Mouse (Mus musculus) testis, postnatal 14 days (tissue): ENCODE results near the gene Cfap69.
"Not testable (repeated sequence)": the region's sequence is repeated elsewhere in the genome, so short reads cannot be mapped to it uniquely, and the experiment has no call there.

Experiments used
- DNase-seq: peaks from one replicate; pipeline ENCODE4 v3.0.0; 2021; ENCODE audit warnings: low spot score

Gene Cfap69

GRCm38 (mm10) chr5:5663655-5664370 is at the start of gene Cfap69:
TSS of gene Cfap69 (minus strand) at chr5:5664239.
- DNase-seq, result peak; percentile 87

- no peak for DNase-seq
These were observed 47.0 kb upstream of the Cfap69 start for GRCm38 (mm10) chr5:5711032-5711431.

DNA sequence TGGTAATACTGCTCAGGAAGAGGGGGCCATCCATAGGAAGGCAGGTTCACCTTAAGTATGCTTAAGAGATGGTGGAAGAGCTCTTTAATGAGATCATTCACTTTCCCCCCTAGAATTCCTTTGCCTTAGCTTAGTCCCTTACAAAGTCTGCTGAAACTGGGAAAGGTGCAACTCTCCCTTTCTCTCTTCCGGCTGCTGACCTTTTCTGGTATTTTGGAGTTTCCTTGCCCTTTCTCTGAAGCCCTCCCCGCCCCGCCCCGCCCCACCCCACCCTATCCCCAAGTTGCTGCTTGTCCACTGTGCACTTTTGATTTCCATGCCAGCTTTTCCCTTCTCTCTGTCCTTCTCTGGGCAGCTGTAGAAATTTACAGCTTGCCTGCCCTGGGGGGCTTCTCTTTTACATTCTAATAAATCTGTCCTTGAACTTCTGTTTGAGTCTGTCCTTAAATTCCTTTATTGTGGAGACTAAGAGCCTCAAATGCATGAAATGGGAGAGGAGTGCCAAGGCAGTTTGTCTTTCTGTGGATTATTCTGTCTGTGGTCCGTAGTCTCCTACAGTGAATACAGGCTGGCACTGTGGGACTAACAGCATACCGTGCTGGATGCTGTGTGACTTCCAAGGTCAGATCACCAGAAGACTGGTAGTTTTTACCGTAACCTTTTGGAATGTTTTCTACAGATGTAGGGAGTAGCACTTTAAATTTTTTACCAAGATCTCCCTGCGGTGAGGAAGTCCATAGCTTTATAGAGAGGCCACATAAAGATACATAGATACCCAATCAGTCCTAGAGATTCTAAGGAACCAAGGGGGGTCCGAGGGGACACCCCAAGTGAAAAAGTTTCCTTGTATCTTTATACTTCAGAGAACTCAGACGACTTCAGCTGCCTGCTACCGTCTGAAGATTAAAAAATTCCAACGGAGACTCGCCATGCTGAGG is 43.6 kb upstream of the Cfap69 start:
- no peak for DNase-seq

DNA sequence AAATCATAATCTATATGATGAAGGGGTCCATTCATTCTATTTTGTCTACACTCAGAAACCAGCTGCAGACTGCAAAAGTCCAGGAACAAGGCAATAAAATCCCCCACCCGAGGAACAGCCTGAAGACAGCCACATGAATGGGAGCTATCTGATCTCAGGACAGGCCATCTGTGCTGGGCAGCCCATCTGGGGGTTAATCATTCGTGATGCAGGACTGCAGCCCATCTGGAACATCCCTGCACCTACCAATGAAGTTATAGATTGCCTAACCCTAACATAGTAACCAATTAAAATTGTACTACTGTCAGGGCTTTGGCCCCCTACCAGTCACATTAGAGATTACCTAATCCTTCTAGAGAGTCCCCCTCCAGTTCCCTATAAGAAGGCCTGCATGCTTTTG is 41.0 kb upstream of the Cfap69 start:
- DNase-seq, result no peak

DNA sequence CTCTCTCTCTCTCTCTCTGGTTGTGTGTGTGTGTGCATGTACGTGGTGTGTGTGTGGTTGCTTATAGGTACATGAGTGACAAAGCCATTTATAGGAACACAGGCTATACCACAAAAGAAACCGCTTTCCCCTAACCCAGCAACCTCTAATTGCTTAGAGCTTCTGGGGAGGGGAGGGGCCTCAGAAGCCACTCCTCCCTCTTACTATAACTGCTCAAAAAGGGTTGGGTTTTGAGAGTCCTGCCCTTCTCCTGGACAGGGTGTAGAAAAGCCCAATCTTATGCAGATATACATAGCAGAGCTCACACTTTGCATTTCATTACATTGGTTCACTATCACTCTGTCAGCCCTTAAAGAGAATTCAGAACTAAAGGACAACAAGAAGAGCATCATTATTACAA is 36.3 kb upstream of the Cfap69 start:
- no peak for DNase-seq

DNA sequence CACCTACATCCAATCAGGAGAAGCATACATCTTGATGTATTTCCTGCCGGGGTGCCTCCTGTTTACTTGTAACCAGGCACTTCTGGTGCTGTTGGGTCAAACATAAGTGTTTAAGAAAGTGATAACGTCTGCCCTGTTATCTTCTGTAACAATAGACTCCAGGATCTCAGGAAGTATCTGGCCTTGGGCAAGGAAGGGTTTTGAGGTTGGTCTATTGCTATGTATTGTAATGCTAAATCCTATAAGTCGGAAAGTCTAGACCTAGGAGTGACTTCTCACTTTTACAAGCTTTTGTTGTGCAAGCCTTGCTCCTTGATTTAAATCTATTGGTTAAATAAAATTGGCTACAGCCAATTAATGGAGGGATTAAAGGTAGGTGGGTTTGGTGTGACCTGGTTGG is 34.8 kb upstream of the Cfap69 start:
- DNase-seq, result no peak

- no peak for DNase-seq
These were observed 31.4 kb upstream of the Cfap69 start for GRCm38 (mm10) chr5:5695401-5695942.

DNA sequence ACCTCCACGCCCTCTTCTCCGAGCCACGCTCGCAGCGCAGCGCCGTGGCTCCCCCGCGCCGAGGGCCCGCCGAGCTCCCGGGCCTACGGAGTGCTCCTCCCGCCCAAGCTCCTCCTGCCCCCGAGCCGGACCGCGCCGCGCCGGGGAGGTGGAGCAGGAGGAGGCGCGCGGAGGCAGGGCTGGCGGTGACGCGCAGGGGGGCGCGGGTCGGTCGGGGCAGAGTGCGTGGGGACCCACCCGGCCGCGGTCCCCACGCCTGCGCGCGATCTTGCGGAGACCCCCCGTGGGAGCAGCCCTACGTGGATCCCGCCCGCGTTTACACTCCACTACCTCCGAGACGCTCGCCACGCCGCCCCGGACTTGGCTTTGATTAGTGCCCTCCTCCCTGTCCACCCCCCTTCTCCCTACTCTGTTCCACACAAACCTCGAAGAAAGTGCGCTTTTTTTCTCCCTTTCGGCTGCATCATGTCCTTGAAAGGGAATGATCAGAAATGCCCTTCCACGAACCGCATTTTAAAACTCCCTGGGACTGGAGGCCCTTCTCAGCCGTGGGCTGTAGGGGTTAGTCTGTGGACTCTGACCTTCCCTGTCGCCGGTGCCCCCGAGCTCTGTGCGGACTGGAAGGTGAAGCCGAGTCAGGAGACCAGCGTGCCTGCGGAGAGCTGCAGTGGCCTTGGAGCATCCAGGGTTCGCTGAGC is 30.1 kb upstream of the Cfap69 start, which contains the start of gene Steap2:
TSS of gene Steap2 (minus strand) at position 623 of the 698 bp plus-strand sequence.
- DNase-seq, result peak; percentile 40

DNA sequence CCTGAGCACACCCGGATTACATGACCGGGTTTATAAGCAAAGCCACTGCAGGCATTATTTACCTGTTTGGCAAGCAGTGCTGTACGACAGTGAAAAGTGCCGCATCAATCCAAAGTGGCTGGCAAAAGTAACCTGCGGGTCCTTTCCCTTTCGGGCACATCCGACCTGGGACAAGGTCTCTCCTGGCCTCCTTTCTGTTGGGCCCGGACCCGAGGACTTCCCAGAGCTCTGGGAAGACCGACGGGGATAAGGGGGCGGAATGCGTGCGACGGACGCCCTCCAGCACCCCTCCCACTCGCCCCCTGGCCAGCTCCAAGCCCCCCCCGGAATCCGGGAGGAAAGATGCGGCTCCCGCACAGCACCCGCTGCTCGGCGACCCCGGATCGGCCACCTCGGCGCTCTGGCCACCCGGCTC is 29.5 kb upstream of the Cfap69 start:
- no peak for DNase-seq

DNA sequence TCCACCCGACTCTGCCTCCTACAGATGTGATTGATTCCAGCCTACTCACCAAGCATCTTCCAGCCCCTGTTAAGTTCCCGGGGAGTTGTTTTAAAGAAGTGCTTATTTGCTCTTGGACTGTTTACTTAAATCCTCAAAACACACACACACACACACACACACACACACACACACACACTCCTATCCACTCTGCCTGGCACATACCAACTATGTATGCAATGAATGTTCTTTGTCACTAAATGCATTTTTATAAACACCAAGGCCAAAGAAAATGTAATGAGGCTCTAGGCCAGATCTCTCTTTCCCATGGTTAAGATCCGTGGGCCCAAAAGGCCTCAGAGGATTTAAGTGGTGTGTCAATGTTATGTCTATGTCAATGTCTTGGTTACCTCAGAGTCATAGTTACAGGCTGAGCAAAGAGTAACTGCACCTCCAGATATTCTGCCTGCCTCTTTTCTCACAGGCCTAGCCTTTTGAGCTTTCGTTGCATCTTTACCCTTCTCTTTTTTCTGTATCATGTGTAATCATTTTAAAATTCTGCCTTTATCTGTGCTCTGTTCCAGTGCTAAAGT is 28.2 kb upstream of the Cfap69 start:
- DNase-seq, result no peak

DNA sequence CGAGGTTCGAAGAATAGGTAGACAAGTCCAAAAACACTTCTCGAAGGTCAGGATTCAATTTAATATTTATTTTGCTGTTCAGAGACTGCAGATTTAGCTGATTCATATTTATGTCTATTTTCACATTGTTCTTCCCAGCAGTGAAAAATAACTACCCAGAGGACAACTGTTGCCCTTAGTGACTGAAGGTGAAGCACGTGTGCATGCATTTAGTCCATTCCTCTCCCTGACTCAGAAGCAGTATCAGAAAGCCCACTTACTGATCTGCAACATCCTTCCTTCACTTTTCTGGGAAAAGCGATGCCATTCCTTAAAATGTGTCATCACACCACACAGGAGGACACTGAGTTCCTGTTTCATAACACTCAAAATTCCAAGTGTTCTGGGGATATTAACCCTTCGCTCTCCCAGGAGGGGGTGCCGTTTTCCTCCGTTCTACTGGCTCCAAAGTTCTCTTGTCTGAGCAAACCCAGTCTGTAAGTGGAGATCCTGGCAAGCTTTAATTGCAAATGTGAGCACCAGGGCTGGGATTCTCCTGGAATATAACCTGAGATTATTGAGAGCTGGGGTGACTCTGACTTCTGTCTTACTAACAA is 25.0 kb upstream of the Cfap69 start:
- DNase-seq, result no peak

GRCm38 (mm10) chr5:5688228-5688627 is 24.2 kb upstream of the Cfap69 start:
- DNase-seq, result no peak

GRCm38 (mm10) chr5:5686973-5687372 is 22.9 kb upstream of the Cfap69 start:
- no peak for DNase-seq

DNA sequence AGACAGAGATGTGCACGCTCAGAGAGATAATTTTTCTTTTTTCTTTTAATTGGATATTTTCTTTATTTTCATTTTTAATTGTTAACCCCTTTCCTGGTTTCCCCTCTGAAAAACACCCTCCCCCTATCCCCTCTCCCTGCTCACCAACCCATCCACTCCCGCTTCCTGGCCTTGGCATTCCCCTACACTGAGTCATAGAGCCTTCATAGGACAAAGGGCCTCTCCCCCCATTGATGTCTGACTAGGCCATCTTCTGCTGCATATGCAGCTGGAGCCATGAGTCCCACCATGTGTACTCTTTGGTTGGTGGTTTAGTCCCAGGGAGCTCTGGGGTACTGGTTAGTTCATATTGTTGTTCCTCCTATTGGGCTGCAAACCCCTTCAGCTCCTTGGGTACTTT is 20.9 kb upstream of the Cfap69 start:
- DNase-seq, result not testable (repeated sequence)

DNA sequence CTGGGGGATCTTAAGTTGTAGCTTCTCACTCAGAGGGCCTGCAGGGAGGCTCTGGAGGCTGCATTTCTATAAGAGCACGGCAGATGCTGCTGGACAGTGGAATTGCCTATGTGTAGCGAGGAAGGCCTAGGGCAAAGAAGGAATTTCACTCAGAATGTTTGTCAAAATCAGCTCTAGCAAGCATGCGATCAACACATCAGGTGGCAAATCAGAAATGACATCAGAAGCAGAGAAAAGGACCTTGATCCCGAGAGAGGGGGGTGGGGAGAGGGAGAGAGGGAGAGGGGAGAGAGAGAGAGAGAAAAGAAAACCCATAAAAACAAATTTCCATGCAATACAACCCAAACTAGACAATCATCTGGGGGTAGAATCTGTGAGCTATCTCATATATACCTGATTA is 19.3 kb upstream of the Cfap69 start:
- no peak for DNase-seq

DNA sequence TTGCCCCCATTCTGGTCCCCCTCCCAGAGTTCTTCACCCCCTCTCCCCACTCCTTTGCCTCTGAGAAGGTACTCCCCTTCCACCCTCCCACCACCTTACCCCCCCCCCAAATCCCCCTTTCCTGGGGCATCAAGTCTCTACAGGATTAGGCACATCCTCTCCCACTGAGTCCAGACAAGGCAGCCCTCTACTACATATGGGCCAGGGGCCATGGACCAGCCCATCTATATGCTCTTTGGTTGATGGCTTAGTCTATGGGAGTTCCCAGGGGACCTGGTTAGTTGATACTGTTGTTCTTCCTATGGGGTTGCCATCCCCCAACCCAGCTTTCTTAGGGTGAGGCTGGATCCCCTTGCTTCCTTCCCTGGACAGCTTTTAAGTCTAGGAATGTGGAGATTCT is 15.4 kb upstream of the Cfap69 start:
- no peak for DNase-seq

- DNase-seq, result no peak
These were observed 12.0 kb upstream of the Cfap69 start for GRCm38 (mm10) chr5:5676082-5676481.

DNA sequence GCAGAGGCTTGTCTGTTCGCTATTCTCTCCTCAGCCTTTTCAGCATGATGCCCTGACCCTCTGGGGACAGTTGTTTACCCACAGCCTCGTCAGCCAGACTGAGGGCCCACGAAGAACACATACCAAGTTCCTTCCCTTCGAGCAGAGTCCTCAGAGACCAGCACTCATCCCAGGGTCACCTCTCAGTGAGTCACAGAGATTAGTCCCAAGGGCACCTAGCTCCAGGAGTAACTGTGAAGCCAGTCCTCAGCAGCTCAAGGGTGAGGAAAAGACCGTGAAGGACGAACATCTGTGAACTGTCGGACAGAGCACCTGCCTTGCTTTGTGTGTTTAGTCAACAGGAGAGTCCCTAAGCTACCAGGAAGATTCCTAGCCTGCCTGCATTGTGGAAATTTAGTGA is 4.9 kb upstream of the Cfap69 start:
- no peak for DNase-seq

DNA sequence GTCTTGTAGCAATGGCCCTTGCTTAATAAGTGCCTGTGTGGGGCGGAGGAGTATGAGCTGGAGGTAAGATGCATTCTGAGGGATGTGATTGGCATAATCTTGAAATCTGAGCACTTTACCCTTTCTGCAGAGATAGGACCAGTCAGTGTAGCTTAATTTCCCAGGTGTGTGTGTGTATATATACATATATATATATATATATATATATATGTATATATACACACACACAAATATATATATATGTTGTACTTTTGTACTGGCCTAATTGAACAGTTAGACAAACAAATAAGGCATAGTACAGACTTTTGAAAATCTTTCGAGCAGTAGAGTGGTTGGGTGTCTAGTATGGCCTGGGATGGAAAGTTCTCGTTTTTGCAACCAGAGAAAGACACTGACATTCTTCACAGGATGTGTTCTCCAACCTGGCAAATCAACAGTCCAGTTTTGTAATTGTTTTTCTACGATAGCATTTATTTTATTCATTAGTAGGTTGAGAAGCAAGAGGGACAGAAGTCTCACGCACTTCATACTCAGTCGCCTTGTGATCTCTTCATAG is 410 bp upstream of the Cfap69 start:
- no peak for DNase-seq

DNA sequence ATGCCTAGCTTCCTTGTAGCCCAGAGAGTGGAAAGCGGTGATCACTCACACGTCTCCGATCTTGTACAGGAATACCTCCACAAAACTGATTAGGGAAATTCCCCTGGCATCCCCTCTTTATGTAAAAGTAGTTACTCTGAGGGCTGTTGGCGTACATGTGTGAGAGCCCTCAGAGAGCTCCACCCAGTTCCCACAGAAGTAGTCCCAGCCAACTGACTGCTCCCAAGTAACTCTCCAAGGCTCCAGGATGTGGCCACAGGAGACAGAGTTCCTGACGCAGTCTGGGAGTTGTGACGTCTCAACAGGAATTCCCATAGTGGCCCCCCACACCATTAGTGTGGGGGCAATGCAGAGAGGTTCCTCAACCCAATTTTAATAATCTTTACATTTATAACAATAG is 982 bp downstream of the Cfap69 start:
- no peak for DNase-seq

GRCm38 (mm10) chr5:5658680-5659079 is 5.4 kb downstream of the Cfap69 start:
- DNase-seq, result no peak
